Mouse (Mus musculus) heart, postnatal 25 days (tissue): ENCODE data around the gene Cnbp. TPM values are rescaled to one million over a fixed set of nuclear protein-coding genes. Genes with fewer than 3 reads are reported as not detected.

Source experiments
- DNase-seq: peaks from one replicate; pipeline ENCODE4 v3.0.0; 2022; ENCODE audit warnings: low spot score
- intact Hi-C: fragments of 180-260 bp; cut with DNase I; formaldehyde crosslinking; loops from one replicate; pipeline ENCODE4 v1.15.1; 2025
- total RNA-seq, 2 experiments: library from RNA; stranded (reverse); gene quantifications; 2 replicates each; pipeline ENCODE4 v1.2.3; 2021

The Cnbp gene
- 100 to 1,000 TPM; 279 to 311 TPM for total RNA-seq

DNA sequence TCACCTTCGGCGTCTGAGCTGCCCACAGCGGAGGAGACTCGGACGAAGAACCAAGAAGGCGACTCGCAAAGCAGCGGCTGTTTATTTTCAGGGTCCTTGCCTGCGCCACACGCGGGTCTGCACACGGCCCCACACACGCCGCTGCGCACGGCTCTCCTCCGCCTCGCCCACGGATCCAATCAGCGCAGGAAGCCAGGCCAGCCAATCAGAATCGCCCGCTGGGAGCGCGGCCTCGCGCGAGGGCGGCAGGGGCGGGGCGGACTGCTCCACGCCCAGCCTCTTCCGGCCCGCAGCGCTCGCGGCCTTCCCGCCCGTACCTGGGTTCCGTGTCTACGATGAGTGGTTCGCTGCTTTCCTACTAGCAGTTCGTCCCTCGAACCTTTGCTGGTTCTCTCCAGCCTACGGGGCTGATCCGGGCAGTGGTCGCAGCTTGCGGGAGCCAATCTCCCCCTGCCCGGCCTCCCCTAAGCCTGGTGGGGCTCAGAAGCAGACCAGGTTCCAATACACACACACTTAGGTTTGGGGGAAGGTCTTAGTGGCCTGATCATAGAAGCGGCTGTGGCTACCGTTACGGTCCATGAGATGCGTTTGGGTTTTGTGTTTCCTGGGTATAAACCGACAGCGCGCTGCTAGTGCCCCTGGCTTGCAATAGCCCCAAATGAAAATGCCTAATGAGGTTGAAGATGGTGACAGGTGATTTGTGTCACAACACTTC is at the start of gene Cnbp:
Cnbp (minus strand) TSS at position 207 of the 715 bp plus-strand sequence.
- intact Hi-C loops, result loop anchor here (2.0 kb wide), 1 partner anchor 36 kb away; the partner anchor contains the start of gene Copg1
- DNase-seq, result peak; percentile 93

DNA sequence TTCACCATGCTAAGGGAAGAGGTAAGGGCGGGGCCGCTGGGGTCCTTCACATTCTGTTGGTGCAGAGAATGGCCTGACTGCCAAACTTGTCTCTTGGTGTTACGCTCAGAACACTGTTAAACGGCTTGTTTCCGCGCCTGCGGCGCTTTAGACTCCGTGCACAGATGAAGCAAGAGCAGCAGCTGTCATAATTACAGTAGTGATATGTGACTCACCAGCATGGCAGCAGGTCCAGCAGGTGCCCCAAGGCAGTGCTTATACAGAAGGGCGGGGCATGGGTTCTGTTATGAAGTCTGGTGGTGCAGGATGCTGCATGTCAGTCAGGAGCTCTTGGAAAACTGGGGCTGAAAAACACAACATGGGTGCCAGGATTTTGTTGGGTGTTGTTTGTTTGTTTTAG is 47.1 kb upstream of the Cnbp start:
- intact Hi-C loops, result loop anchor here (5.0 kb wide), 1 partner anchor 94 kb away; no protein-coding TSS in a partner anchor
- DNase-seq, result no peak

DNA sequence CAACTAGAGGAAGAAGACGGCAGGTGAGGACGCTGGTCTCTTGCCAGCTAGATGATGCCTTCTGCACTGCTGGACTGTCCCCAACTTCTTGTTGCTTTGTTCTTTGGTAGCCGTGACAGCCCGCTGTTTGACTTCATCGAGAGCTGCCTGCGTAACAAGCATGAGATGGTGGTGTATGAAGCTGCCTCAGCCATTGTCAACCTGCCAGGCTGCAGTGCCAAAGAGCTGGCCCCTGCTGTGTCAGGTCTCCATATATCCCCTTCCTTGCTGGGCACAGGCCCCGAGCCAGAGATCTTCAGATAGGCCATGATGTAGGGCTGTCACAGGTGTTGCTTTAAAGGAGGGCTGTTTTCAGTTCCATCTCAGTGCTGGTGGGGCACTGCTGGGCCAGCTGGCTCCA is 43.0 kb upstream of the Cnbp start:
- intact Hi-C loops, result no loop called here

DNA sequence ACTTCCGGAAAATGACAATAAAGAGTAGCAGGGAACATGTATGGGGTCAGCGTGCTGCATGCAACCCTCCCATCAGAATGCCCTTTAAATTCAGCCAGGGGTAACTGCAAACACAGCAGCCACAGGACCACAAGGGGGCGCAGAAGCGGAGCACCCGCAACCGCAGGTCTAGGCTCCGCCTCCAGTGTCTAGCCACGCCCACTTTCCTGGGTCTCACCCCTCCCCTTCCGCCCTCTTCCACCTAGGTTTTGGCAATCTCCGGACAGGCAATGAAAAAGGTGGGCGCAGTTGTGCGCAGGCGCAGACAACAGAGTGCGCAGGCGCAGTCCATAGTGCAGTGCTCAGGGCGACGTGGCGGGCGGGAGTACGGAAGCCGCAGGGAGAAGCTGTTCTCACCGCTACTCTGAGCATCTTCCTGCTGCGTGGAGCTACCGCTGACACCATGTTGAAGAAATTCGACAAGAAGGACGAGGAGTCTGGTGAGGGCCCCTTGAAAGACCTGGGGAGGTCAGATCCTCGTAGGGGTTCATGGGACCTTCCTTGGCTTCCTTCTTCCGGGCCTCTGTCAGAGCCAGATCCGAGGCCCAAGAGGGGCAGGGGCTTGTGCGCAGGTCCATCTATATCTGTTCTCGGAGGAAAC is 36.8 kb upstream of the Cnbp start, which contains the start of gene Copg1:
Copg1 (plus strand) TSS at position 221 of the 640 bp plus-strand sequence.
- peak; percentile 98 for DNase-seq
- intact Hi-C loops, result loop anchor here (2.0 to 5.0 kb wide), 3 partner anchors 37 to 190 kb away; partner anchors contain the start of genes Cnbp, Gm45140 and Isy1

More for the DNA sequence above, 43.0 kb upstream of the Cnbp start:
- DNase-seq, result no peak

DNA sequence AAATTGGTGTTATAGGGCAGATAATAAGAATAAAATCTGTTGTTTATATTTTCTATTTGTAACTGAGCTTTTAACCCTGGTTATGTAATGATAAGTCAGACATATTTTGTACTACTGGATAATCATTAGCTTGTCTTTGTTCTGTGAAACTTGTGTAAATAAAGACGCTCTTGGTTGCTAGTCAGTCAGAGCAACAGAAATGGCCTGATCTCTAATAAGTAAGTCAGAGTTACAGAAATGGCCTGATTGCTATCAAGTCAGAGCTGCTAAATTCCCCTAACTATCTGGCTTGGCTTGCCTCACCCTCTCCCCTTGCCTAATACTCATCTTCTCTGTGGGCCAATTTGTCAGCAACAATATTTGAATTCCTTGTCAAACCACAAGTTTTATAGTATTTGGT is 35.8 kb upstream of the Cnbp start:
- no peak for DNase-seq
- intact Hi-C loops, result loop anchor here (2.0 to 5.0 kb wide), 3 partner anchors 36 to 191 kb away; partner anchors contain the start of genes Cnbp, Gm45140 and Isy1

DNA sequence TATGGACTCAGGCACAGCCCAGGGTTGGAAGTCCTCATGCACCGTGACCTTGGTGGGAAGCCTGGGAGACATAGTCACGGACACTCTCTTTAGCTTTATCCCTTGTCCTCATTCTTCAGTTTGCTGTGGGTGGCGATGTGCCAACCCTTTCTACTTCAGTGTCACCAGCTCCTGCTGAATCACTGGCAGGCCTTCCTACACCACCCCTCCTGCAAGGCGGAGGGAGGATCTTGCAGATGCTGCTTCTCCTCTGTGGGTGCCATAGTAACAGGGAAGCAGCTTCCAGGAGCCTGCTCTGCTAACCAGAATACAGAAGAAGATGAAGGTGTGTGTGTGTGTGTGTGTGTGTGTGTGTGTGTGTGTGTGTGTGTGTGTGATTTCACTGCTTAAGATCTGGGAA is 31.9 kb upstream of the Cnbp start:
- DNase-seq, result no peak
- intact Hi-C loops, result no loop called here

DNA sequence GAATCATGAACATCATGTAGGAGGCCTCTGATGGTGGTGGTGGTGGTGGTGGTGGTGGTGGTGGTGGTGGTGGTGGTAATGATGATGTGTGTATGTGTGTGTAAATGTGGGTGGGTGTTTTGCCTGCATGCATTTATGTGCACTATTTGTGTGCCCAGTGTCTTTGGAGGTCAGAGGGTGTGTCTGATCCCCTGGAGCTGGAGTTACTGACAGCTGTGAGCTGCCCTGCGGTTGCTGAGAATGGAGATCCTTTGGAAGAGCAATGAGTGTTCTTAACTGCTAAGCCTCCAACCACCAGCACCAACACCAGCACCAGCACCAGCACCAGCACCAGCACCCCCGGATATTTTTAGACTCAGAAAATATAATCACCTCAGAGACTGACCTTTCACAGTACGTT is 31.3 kb upstream of the Cnbp start:
- intact Hi-C loops, result no loop called here
- no peak for DNase-seq

DNA sequence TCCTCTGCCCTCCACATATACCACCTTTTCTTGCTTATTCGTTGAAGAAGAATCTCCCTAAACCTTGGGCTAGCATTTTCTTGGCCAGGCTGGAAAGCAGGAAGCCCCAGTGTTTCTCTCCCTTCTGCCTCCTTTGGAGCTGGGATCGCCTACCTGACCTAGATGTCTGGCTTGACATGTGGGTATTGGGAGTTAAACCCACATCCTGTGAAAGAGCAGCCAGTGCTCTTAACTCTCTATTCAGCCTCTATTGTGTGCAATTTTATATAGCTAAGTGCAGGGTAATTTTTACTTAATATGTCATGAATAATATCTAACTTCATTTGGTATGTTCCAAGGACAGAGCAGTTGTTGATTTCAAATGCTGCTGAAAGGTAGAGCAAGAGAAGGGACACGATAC is 28.7 kb upstream of the Cnbp start:
- DNase-seq, result no peak
- intact Hi-C loops, result no loop called here

DNA sequence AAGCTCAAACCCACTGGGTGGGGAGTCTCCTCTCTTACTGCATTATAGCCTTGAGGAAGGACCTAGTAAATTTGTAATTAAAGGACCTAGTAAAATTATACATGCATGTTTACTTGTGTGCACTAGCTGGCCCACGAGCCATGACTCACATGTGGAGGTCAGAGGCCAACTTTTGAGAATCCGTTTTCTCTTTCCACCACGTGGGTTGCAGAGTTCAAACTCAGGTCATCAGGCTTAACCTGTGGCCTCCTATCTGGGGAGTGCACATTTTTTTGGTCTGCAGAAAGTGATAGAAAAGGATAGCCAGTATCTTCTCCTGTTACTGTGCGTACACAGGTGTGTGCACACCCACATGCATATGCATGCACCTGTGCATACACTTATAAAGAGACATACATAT is 28.1 kb upstream of the Cnbp start:
- intact Hi-C loops, result no loop called here
- no peak for DNase-seq

DNA sequence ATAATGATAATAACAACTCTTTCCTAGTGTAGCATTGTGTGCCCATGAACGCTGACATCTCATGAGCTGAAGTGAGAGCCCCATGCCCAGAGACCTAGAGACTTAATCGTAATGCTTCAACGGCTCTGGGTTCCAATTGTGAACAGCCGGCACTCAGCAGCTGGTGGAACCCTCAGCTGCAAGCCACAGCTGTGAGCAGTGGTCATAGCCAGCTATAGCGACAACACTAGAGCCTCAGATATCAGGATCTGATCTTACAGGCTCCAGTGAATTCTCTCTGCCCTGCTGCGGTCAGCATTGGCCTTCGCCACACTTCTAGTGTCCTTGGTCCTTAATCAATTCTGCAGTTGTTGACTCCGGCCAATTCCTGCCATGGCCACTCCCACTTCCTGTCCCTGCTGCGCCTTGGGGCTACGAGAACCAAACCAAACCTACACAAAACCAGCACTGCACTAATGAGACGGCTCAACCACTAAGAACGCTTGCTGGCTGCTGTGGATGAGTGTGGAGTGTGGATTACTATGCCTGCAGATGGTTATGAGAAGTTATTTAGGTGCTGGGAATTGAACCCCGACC is 25.2 kb upstream of the Cnbp start:
- DNase-seq, result peak; percentile 19
- intact Hi-C loops, result no loop called here

DNA sequence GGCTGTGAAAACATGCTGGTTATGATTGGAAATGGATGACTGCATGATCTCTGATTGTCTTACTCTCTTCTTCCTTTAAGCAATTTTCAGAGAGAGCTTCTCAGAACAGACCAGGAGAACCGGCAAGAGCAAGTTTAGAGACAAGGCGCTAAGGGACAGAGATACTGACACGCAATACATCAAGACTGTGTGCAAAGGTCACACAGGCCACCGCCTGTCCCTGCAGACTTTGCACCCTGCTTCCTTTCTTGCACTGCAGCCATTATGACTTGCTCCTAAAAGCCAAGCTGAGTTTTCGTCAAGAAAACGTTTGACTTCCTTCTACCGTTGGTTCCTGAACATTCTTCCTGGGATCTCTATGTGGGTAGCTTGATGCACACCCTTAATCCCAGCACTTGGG is 24.7 kb upstream of the Cnbp start:
- no peak for DNase-seq

DNA sequence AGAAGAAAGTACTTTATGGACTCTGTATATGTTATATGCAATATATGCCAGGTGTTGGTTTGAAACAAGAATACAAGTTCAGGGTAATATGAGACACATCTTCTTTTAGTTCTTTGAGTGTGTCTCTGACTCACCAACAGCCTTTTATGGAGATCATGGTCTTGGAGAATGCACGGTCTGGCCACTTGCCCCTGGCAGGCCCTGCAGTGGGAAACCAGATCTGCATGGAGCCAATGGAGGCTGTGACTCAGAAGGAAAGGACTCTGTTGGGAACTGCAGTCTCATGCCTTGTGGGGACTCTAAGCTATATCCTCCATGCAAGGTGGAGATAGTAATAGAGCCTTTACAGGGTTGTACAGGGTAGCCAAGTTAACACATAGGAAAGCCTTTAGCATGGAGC is 24.2 kb upstream of the Cnbp start:
- DNase-seq, result peak; percentile 63
- intact Hi-C loops, result no loop called here

More for the DNA sequence above, 24.7 kb upstream of the Cnbp start:
- intact Hi-C loops, result no loop called here

DNA sequence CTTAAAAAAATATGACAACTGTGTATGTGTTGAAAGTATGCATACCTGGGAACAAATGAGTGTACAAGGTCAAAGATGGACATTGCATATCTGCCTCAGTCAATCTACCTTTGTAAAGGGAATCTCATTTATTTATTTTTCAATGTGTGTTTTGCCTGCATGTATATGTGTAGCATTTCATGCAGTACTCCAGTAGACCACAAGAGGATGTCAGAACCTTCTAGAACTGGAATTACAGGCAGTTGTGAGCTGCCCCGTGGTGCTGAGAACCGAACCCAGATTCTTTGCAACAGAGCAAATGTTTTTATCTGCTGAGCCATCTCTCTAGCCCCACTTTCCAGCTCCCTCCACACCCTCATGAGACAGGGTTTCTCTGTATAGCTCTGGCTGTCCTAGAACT is 23.1 kb upstream of the Cnbp start:
- no peak for DNase-seq
- intact Hi-C loops, result no loop called here

DNA sequence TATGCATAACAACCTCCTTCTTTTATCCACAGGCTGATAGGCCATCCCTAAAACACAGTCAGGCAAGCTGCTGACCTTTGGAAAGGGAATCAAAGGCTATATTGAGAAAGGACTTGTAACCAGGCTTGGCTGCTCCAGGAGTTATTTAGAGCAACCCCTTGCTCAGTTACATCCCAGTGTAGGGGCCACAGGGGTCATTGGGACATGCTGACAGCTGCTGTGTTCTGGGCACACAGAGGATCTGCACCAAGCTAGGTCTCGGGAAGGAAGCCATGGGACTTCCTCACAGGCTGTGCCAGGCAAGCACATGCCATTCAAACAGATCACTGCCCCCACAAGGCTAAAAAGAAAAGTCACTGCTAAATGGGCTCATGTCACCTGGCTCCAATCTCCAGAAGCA is 22.2 kb upstream of the Cnbp start:
- DNase-seq, result no peak
- intact Hi-C loops, result no loop called here

DNA sequence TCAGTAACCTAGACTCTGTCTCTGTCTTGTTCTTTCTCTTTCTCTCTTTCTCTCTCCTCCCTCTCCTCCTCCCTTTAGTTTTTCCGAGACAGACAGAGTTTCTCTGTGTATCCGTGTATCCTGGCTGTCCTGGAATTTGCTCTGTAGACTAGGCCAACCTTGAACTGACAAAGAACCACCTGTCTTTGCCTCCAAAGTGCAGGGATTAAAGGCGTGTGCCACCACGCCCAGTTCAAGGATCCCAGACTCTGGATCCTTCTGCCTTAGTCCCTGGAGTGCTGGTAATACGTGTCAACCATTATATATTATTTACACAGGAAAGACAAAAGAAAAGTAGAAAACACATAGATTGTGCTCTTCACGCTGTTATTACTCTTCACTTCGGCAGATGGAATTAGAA is 20.3 kb upstream of the Cnbp start:
- no peak for DNase-seq
- intact Hi-C loops, result no loop called here

DNA sequence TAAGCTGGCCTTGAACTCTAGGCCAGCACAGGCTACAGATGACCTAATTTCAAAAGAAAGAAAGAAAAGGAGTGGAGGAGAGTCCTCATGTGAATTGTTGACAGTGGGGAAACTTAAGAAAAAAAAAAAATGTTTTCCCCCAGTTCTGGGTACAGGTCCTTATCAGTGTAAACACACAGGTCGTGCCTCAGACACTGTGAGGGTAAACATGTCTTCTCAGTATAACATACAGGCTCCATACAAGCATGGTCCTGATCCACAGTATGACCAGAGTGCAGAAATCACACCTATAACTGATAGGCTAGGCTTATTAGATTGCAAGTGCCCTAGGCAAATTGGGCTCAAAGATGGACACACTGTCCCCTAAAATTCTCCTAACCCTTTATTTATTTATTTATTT is 19.5 kb upstream of the Cnbp start:
- DNase-seq, result no peak
- intact Hi-C loops, result no loop called here

DNA sequence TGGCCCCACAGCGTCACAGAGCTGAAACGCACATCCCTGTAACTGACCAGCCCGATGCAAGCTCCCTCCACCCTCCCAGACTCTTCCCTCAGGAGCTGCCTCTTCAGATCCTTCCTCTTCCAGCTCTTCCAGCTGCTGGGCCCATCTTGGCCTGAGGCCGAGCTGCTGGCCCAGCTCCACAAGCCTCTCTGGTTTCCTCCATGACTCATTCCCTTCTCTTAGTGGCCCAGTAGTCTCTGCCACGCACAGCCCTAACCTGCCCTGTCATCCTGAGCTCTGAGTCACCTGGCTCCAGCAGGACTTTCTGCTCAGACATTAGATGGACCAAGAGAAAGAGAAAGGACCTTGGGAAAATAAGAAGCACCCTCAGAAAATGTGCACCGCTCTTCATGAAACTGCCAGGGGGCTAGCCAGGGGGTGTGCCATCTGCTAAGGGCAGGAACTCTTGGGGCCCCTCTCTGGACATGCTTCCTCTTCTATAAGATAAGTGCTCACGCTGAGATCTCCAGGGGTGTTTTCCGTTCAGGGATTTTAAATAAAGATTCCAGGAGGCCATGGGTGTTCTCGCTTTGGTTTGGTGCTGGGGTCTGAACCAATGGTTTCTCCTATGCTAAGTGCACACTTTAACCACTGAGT is 18.1 kb upstream of the Cnbp start:
- intact Hi-C loops, result no loop called here
- peak; percentile 82 for DNase-seq

DNA sequence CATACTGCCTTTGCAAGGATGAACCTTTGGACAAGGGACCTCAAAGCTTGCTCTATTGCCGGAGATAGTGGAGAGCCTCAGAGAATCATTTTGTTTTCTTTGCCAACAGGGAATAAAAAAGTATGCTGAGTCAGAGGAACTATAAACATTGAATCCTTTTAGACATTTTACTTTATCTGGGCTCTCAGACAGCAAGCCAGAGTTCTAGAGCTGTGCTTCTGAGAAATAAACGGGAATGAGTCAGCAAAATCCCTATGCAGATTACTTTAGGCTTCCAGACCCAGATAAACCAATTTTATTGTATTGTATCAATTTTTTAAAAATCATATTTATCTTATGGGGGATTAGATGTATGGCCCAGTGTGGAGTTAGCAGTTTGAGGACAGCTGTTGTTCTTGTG is 16.4 kb upstream of the Cnbp start:
- intact Hi-C loops, result no loop called here
- no peak for DNase-seq

DNA sequence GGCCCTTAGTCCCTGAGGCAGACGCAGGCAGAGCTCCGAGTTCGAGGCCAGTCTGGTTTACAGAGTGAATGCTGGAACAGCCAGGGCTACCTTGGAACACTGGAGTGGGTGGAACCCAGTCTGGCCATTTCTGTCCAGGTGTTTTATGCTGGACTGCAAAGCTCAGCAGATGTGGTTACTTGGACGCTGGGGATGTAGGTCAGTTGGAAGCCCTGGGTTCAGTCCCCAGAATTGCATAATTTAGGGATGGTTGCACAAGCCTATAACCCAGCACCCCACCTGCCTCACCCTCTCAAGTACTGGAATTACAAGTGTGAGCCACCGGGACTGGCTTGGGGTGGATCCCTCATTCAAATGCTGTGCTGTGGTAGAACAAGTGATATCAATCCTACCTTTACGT is 15.3 kb upstream of the Cnbp start:
- intact Hi-C loops, result no loop called here
- no peak for DNase-seq

DNA sequence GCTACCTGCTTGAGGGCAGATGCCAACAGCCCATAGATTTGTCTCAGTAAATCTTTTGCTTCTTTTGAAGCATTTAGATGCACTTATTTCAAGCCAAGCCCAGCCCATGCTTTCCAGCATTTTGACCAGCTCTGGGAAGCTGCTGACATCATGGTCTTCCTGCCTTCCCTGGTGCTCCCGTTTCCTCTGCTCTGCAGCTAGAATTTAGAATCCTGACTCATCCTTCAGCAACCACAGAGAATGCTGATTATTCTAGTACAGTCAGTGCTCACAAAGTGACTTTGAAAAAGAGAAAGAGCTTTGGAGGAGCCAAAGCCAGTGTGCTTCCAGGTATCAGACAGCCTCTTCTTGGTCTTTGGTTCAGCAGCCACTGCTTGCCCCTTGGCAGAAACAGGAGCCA is 6.2 kb upstream of the Cnbp start:
- DNase-seq, result no peak
- intact Hi-C loops, result no loop called here

DNA sequence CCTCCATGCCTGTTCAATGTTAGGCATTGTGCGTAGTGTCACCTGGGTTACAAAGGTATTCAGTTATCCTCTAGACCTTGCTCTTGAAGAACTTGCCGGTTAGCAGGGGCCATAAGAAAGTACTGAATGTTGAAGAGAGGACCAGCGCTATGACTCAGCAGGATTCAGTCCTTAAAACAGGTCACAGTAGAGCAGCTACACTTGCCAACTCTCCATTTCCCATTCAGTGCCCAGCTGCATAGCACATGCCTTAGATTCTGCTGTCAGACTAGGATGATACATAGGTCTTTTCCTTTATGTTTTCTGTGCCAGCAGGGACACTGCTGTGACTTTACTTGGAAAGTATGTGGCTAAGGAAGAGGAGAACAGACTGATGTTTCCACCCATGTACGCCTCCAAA is 2.5 kb upstream of the Cnbp start:
- intact Hi-C loops, result no loop called here

More for the DNA sequence above, 2.5 kb upstream of the Cnbp start:
- DNase-seq, result no peak
